Mouse (Mus musculus) forebrain, embryonic 14.5 days (tissue): ENCODE data around the gene Ptchd4. TPM values are rescaled to one million over a fixed set of nuclear protein-coding genes. Genes with fewer than 3 reads are reported as not detected.

Experiments used
- ATAC-seq: fragments of 200-750 bp; cut with Nextera tagmentation; 2 replicates; pipeline ENCODE4 v1.8.0; 2017; ENCODE audit warnings: mild to moderate bottlenecking, moderate library complexity
- DNase-seq: peaks from one replicate; pipeline ENCODE4 v3.0.0-alpha.2; 2015; ENCODE audit warnings: low spot score
- H3K27ac ChIP-seq: fragments of 300-500 bp; sonication (generic); 2 replicates; pipeline ENCODE4 v1.5.1; 2014; ENCODE audit warnings: low read depth, mild to moderate bottlenecking, control low read depth, low read length, moderate library complexity
- H3K27me3 ChIP-seq: fragments of 300-500 bp; sonication (generic); replicated peaks from 2 replicates; pipeline ENCODE4 v1.6.1; 2014; ENCODE audit warnings: low read length, control low read depth, mixed read lengths; ENCODE audit not compliant: control insufficient read depth, insufficient read depth
- H3K36me3 ChIP-seq: fragments of 300-500 bp; sonication (generic); 2 replicates; pipeline ENCODE4 v1.6.1; 2014; ENCODE audit warnings: low read length, control low read depth; ENCODE audit not compliant: control insufficient read depth, insufficient read depth
- H3K4me1 ChIP-seq: fragments of 300-500 bp; sonication (generic); 2 replicates; pipeline ENCODE4 v1.6.1; 2014; ENCODE audit warnings: antibody characterized with exemption, low read length, control low read depth; ENCODE audit not compliant: control insufficient read depth, insufficient read depth
- H3K4me2 ChIP-seq: fragments of 300-500 bp; sonication (generic); 2 replicates; pipeline ENCODE4 v1.6.1; 2014; ENCODE audit warnings: mild to moderate bottlenecking, control low read depth, low read length
- H3K4me3 ChIP-seq: fragments of 300-500 bp; sonication (generic); 2 replicates; pipeline ENCODE4 v1.5.1; 2014; ENCODE audit warnings: low read depth, low read length, control low read depth
- H3K9ac ChIP-seq: fragments of 300-500 bp; sonication (generic); 2 replicates; pipeline ENCODE4 v1.6.1; 2014; ENCODE audit warnings: mild to moderate bottlenecking, low read length, control low read depth, moderate library complexity
- H3K9me3 ChIP-seq: fragments of 300-500 bp; sonication (generic); replicated peaks from 2 replicates; pipeline ENCODE4 v1.6.1; 2016; ENCODE audit warnings: low read length, control low read depth, mixed read lengths; ENCODE audit not compliant: control insufficient read depth
- WGBS: fragments of 180-500 bp; shearing (Covaris S2); extraction: QIAGEN DNeasy Blood & Tissue Kit; methylation state at CpG from one replicate; pipeline ENCODE4 v1.1.7; 2014; 5-methylcytosine and 5-hydroxymethylcytosine counted together
- polyA plus RNA-seq: library from polyadenylated mRNA; unstranded; fragments of >200 nt; fragmentation: Nextera tagmentation; extraction: Ambion mirVana; gene quantifications from 2 replicates; pipeline ENCODE4 v1.2.1, GENCODE M21; 2014

Ptchd4 gene
- polyA plus RNA-seq, 1 experiment from 2014 or later: 1.6 TPM

DNA sequence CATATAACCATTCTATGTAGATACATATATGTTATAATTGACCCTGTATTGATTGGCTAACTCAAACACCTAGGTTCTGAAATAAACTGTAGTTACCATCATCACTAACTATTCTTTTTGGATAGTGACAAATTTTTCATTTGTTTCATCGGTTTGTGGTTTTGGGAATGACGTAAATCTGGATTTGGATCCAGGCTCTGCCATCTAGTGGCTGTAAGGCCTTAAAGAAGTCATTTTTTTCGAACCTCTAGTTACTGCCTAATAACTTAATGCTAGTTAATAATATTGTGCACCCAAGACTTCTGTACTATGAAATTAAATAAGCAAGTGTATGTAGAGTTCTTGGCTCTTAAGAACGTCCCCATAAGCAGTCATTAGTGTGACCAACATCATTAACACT lies 11.5 kb upstream of the Ptchd4 start:
- Histone ChIP-seq H3K36me3 (no peaks in the 10 kb centered on the region), H3K4me2 (no peak overlapping the region), H3K4me1 (no peaks in the 10 kb centered on the region), H3K9ac (no peak overlapping the region), H3K9me3 (no peaks in the 10 kb centered on the region), H3K27ac (no peak overlapping the region), H3K4me3 (no peak overlapping the region), H3K27me3 (no peaks in the 10 kb centered on the region)
- peak; percentile 39 for DNase-seq
- 70% methylated on average over 4 of the region's 4 CpGs for WGBS
- ATAC-seq: no peak

- no peaks in the 10 kb centered on the region for H3K9me3 ChIP-seq
- no peak overlapping the region for H3K27ac ChIP-seq
- H3K9ac ChIP-seq: no peak overlapping the region
- no peak for ATAC-seq
- WGBS: 88% methylated on average over 1 of the region's 1 CpGs
- no peak for DNase-seq
- no peaks in the 10 kb centered on the region for H3K36me3 ChIP-seq
- no peaks in the 10 kb centered on the region for H3K27me3 ChIP-seq
- H3K4me2 ChIP-seq: no peak overlapping the region
- H3K4me3 ChIP-seq: no peak overlapping the region
- no peaks in the 10 kb centered on the region for H3K4me1 ChIP-seq
These were observed 8.7 kb upstream of the Ptchd4 start for GRCm38 (mm10) chr17:42307001-42307400.

DNA sequence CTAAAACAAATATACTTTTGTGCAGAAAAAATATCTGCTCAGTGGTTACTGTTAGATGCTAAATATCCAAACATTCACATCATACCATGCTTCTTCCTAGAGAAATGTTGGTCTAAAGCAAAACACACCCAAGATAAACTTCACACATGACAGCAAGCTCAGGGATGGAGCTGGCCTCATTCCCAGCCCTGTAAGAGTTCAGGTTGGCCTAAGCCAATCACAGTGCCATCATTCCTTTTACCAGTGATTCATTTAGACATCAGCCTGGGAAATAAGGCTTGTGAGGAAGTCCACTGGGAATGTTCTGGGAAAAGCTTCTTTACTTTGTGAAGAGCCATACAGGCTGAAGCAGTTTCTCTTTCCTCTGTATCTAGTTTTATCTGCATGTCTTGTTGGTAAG lies 5.6 kb upstream of the Ptchd4 start:
- Histone ChIP-seq H3K36me3 (no peaks in the 10 kb centered on the region), H3K4me3 (no peak overlapping the region), H3K9ac (no peak overlapping the region), H3K27me3 (no peaks in the 10 kb centered on the region), H3K27ac (no peak overlapping the region), H3K4me1 (no peaks in the 10 kb centered on the region), H3K9me3 (no peaks in the 10 kb centered on the region), H3K4me2 (no peak overlapping the region)
- ATAC-seq (no peak), DNase-seq (no peak)

GRCm38 (mm10) chr17:42316612-42316982 lies 850 bp downstream of the Ptchd4 start:
- Histone ChIP-seq H3K27me3 (no peaks in the 10 kb centered on the region), H3K9me3 (no peaks in the 10 kb centered on the region)
- under 1% methylated on average over 22 of the region's 22 CpGs for WGBS

GRCm38 (mm10) chr17:42335787-42336186 lies 20.0 kb downstream of the Ptchd4 start:
- no peaks in the 10 kb centered on the region for H3K9me3 ChIP-seq
- no peaks in the 10 kb centered on the region for H3K27me3 ChIP-seq
- H3K27ac ChIP-seq: no peak overlapping the region
- H3K36me3 ChIP-seq: no peaks in the 10 kb centered on the region
- no peak overlapping the region for H3K9ac ChIP-seq
- no peak overlapping the region for H3K4me2 ChIP-seq
- ATAC-seq (no peak), DNase-seq (no peak)
- H3K4me3 ChIP-seq: no peak overlapping the region
- H3K4me1 ChIP-seq: no peaks in the 10 kb centered on the region

More at GRCm38 (mm10) chr17:42316612-42316982, 850 bp downstream of the Ptchd4 start:
- Histone ChIP-seq H3K4me2 (peak overlapping the region; percentile 81), H3K36me3 (no peaks in the 10 kb centered on the region), H3K4me3 (peak overlapping the region; percentile 62), H3K4me1 (no peaks in the 10 kb centered on the region), H3K9ac (peak overlapping the region; percentile 55), H3K27ac (no peak overlapping the region)
- ATAC-seq (peak; percentile 84), DNase-seq (no peak)

GRCm38 (mm10) chr17:42336571-42336970 lies 20.8 kb downstream of the Ptchd4 start:
- no peak overlapping the region for H3K4me2 ChIP-seq
- H3K36me3 ChIP-seq: no peaks in the 10 kb centered on the region
- H3K4me3 ChIP-seq: no peak overlapping the region
- ATAC-seq (no peak), DNase-seq (no peak)
- no peak overlapping the region for H3K27ac ChIP-seq
- H3K27me3 ChIP-seq: no peaks in the 10 kb centered on the region
- H3K9ac ChIP-seq: no peak overlapping the region
- WGBS: 83% methylated on average over 6 of the region's 6 CpGs
- no peaks in the 10 kb centered on the region for H3K9me3 ChIP-seq
- no peaks in the 10 kb centered on the region for H3K4me1 ChIP-seq

DNA sequence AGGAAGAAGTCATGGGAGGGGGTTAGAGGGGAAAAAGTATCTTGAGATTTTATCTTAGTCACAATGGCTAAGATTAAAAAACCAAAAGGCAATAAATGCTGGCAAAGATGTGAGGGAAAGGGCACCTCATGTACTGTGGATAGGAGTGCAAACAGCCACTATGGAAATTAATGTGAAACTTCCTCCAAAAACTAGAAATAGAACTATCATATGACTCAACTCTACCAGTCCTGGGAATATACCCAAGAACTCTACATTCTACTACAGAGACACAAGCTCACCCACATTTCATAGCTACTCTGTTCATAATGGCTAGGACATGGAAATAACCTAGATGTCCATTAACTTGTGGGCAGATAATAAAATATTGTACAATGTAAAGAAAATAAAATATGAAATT lies 30.3 kb downstream of the Ptchd4 start:
- Histone ChIP-seq H3K27ac (no peak overlapping the region), H3K9ac (no peak overlapping the region), H3K4me2 (no peak overlapping the region), H3K36me3 (no peaks in the 10 kb centered on the region), H3K9me3 (no peaks in the 10 kb centered on the region), H3K4me1 (no peaks in the 10 kb centered on the region), H3K4me3 (no peak overlapping the region), H3K27me3 (no peaks in the 10 kb centered on the region)
- ATAC-seq (no peak), DNase-seq (no peak)

DNA sequence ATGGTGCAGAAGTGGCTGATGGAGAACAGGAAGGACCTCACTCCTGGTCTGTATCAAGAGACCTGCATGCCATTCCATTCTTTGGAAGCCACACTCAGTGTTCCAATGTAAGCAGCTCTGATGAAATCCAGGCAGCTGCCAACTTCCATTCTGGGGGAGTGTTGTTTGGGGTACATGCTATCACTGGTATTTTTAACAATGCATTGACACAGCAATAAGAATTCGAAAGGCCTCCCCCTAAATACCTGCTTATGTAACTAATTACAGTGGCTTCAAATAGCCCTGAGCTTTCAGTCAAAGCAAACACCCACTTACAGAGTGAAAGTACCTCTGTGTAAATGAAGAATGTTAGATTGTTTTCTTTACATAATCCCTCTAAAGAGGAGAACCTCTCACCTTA lies 42.7 kb downstream of the Ptchd4 start:
- DNase-seq (no peak), ATAC-seq (no peak)
- no peaks in the 10 kb centered on the region for H3K36me3 ChIP-seq
- H3K27ac ChIP-seq: no peak overlapping the region
- H3K9ac ChIP-seq: no peak overlapping the region
- H3K4me3 ChIP-seq: no peak overlapping the region
- WGBS: 45% methylated on average over 1 of the region's 1 CpGs
- no peaks in the 10 kb centered on the region for H3K9me3 ChIP-seq
- H3K4me1 ChIP-seq: no peaks in the 10 kb centered on the region
- H3K4me2 ChIP-seq: no peak overlapping the region
- no peaks in the 10 kb centered on the region for H3K27me3 ChIP-seq

- Histone ChIP-seq H3K27ac (no peak overlapping the region), H3K4me1 (no peaks in the 10 kb centered on the region), H3K9ac (no peak overlapping the region), H3K9me3 (no peaks in the 10 kb centered on the region), H3K4me3 (no peak overlapping the region), H3K36me3 (no peaks in the 10 kb centered on the region), H3K4me2 (no peak overlapping the region), H3K27me3 (no peaks in the 10 kb centered on the region)
- peak; percentile 44; the same call in 1 of the 2 replicates for ATAC-seq
- peak; percentile 33 for DNase-seq
- 85% methylated on average over 6 of the region's 6 CpGs for WGBS
These were observed 47.5 kb downstream of the Ptchd4 start for GRCm38 (mm10) chr17:42363085-42363710.
